In the genomic region with DNA sequence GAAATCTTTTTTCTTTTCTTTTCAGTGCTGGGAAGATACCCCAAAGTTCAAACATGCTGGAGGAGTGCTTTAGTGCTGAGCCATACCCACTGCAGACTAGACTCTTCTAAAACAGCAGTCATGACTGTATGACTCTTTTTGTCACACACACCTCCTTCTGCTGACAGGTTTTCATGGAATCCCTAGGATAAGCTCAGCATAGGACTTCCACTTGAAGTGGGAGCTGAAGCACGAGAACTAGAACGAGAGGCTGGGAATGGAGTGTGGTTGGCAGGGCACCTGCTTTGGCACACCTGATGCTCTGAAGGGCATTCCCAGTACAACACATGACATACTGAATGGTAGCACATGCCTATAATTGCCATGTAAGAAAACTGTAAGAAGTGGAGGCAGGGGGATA, we compare ENCODE assay signal across 20 mouse cellular contexts. TPM values are rescaled to one million over a fixed set of nuclear protein-coding genes. Genes with fewer than 3 reads are reported as not detected.
"Had no signal": no experiment of that assay in that cellular context is flagged by ENCODE, and none has a peak within 500 bp of the region (broad histone marks: within the 10 kb centered on the region; RNA-seq: fewer than 3 reads in every experiment).

No protein-coding gene starts in this region.

- H3K4me2 ChIP-seq: limb, embryonic 12.5 days; liver, embryonic 13.5 days; lung, embryonic 15.5 days; midbrain, embryonic 12.5 days; neural tube, embryonic 13.5 days had no signal

- H3K27me3 ChIP-seq: limb, embryonic 12.5 days; liver, embryonic 13.5 days; lung, embryonic 15.5 days; midbrain, embryonic 12.5 days; neural tube, embryonic 13.5 days had no signal

- H3K4me1 ChIP-seq: limb, embryonic 12.5 days; lung, embryonic 15.5 days; midbrain, embryonic 12.5 days; neural tube, embryonic 13.5 days had no signal

- DNase-seq: kidney, postnatal 14 days; liver; liver, embryonic 13.5 days; liver, postnatal 0 days; lung, postnatal 14 days; retina, postnatal 1 day; right cerebral cortex, postnatal 14 days; thymus, postnatal 14 days had no signal

- H3K27ac ChIP-seq: limb, embryonic 12.5 days; liver, embryonic 13.5 days; lung, embryonic 15.5 days; midbrain, embryonic 12.5 days; neural tube, embryonic 13.5 days; stomach, postnatal 0 days had no signal

- H3K9me3 ChIP-seq: limb, embryonic 12.5 days; liver, embryonic 13.5 days; lung, embryonic 15.5 days; midbrain, embryonic 12.5 days; neural tube, embryonic 13.5 days had no signal

- H3K4me3 ChIP-seq: limb, embryonic 12.5 days; liver, embryonic 13.5 days; lung, embryonic 15.5 days; midbrain, embryonic 12.5 days; neural tube, embryonic 13.5 days had no signal

- ATAC-seq: liver, postnatal 0 days; midbrain, embryonic 16.5 days had no signal

- H3K9ac ChIP-seq: limb, embryonic 12.5 days; liver, embryonic 13.5 days; liver, postnatal 0 days; lung, embryonic 15.5 days; midbrain, embryonic 12.5 days; neural tube, embryonic 13.5 days had no signal

RNA-seq across cellular contexts. Expression of a gene that starts 25.1 kb away (rescaled TPM):
- total RNA-seq: layer of hippocampus, postnatal 25 days; left cerebral cortex, adult 8-10 months; left cerebral cortex, postnatal 25 days; megakaryocyte-erythroid progenitor cell, adult 5-6 weeks had no signal
- polyA plus RNA-seq: limb, embryonic 12.5 days; midbrain, embryonic 12.5 days; midbrain, embryonic 16.5 days had no signal

RNA-seq across cellular contexts. Expression of a gene that starts 28.6 kb away (rescaled TPM):
- total RNA-seq: layer of hippocampus, adult 8-10 months; layer of hippocampus, postnatal 25 days; left cerebral cortex, adult 8-10 months; left cerebral cortex, postnatal 25 days; megakaryocyte-erythroid progenitor cell, adult 5-6 weeks had no signal
- polyA plus RNA-seq: kidney, embryonic 14.5 days; limb, embryonic 12.5 days; lung, embryonic 15.5 days; midbrain, embryonic 12.5 days; midbrain, embryonic 16.5 days; neural tube, embryonic 13.5 days; stomach, postnatal 0 days had no signal

RNA-seq across cellular contexts. Expression of a gene that starts 28.7 kb away (rescaled TPM):
- total RNA-seq: layer of hippocampus, postnatal 25 days; left cerebral cortex, postnatal 25 days; megakaryocyte-erythroid progenitor cell, adult 5-6 weeks had no signal
- polyA plus RNA-seq: limb, embryonic 12.5 days; midbrain, embryonic 16.5 days had no signal
